Mouse (Mus musculus): ENCODE data around the gene Olfr1499.
"Not testable (repeated sequence)": the region's sequence is repeated elsewhere in the genome, so short reads cannot be mapped to it uniquely, and the experiment has no call there.

Olfr1499 gene

GRCm38 (mm10) chr19:13819347-13819746 lies at the start of gene Olfr1499:
Gene Olfr1499 (minus strand): TSS chr19:13819447.
- no peak for DNase-seq (ENCODE audit: low read depth, low spot score)

GRCm38 (mm10) chr19:13861495-13861894 lies 42.2 kb upstream of the Olfr1499 start, which contains the start of gene Olfr1502:
Gene Olfr1502 (plus strand): TSS chr19:13861795.
- no peak for DNase-seq (ENCODE audit: low read depth, low spot score)

GRCm38 (mm10) chr19:13850592-13850991 lies 31.3 kb upstream of the Olfr1499 start, which contains the start of gene Olfr1501:
Gene Olfr1501 (minus strand): TSS chr19:13850692.
- not testable (repeated sequence) for DNase-seq (ENCODE audit: low read depth, low spot score)

- no peak for DNase-seq (ENCODE audit: low read depth, low spot score)
Measured at GRCm38 (mm10) chr19:13830388-13830787, 11.1 kb upstream of the Olfr1499 start, which contains the start of gene Olfr1500. Gene Olfr1500 (minus strand): TSS chr19:13830488.

- DNase-seq (ENCODE audit: low read depth, low spot score): no peak
Measured at GRCm38 (mm10) chr19:13828447-13828846, 9.2 kb upstream of the Olfr1499 start.

- DNase-seq (ENCODE audit: low read depth, low spot score): no peak
Measured at GRCm38 (mm10) chr19:13820847-13821246, 1.6 kb upstream of the Olfr1499 start.

GRCm38 (mm10) chr19:13818827-13819226 lies 420 bp downstream of the Olfr1499 start:
- DNase-seq (ENCODE audit: low read depth, low spot score): no peak

- no peak for DNase-seq (ENCODE audit: low read depth, low spot score)
Measured at GRCm38 (mm10) chr19:13812823-13813222, 6.4 kb downstream of the Olfr1499 start.

- not testable (repeated sequence) for DNase-seq (ENCODE audit: low read depth, low spot score)
Measured at GRCm38 (mm10) chr19:13805486-13805885, 13.8 kb downstream of the Olfr1499 start.

GRCm38 (mm10) chr19:13798102-13798501 lies 21.1 kb downstream of the Olfr1499 start, which contains the start of gene Olfr1497:
Gene Olfr1497 (minus strand): TSS chr19:13798202.
- no peak for DNase-seq (ENCODE audit: low read depth, low spot score)

GRCm38 (mm10) chr19:13777578-13777977 lies 41.7 kb downstream of the Olfr1499 start, which contains the start of gene Olfr1496:
Gene Olfr1496 (plus strand): TSS chr19:13777878.
- no peak for DNase-seq (ENCODE audit: low read depth, low spot score)

- DNase-seq (ENCODE audit: low read depth, low spot score): no peak
Measured at GRCm38 (mm10) chr19:13768565-13769276, 50.5 kb downstream of the Olfr1499 start.

GRCm38 (mm10) chr19:13764306-13764705 lies 54.9 kb downstream of the Olfr1499 start, which contains the start of gene Olfr1495:
Gene Olfr1495 (plus strand): TSS chr19:13764606.
- DNase-seq (ENCODE audit: low read depth, low spot score): no peak

Data from c-Kit-negative CD71-positive TER-119-positive erythroid progenitor cells, embryonic 14.5 days (primary cell).